In genomic region chr16:21627248-21627647, GRCm38 (mm10) we compare ENCODE assay signal across 17 mouse cellular contexts.
A peak's percentile ranks its signal among the peaks of the same experiment; 100 is the strongest.
DNase-seq lines count a peak whose midpoint lies in the region; ATAC-seq lines count a peak whose summit lies in the region.
"Had no signal": no experiment of that assay in that cellular context is flagged by ENCODE, and none has a peak within 500 bp of the region (broad histone marks: within the 10 kb centered on the region; RNA-seq: fewer than 3 reads in every experiment).

No protein-coding gene starts in this region.

- DNase-seq in cerebellum, adult 9-11 months, result peak; percentile 23
- no peak for DNase-seq in cerebellum, postnatal 36 days
- peak; percentile 49 for DNase-seq in layer of hippocampus, adult 9-11 months
- no peak for DNase-seq in layer of hippocampus, postnatal 25 days (ENCODE audit: extremely low spot score in 1 of 2, low spot score in 1 of 2)
- DNase-seq in gonadal fat pad, adult 2 months (ENCODE audit: low read depth), result peak; percentile 41
- DNase-seq in lung, postnatal 36 days, result no peak
- no peak for DNase-seq in adrenal gland, postnatal 4 days (ENCODE audit: low spot score in 2 of 2)
- DNase-seq: adrenal gland, adult 8-10 months; cerebellum, adult 9-10 months; gastrocnemius, postnatal 10 days; kidney, adult 8-10 months; kidney, postnatal 4 days; lung, embryonic 14.5 days; thymus, postnatal 36 days had no signal

- H3K9ac ChIP-seq in neural tube, embryonic 15.5 days (replicated peaks), result 0 out of 2 replicates have a peak overlapping the region, but pooled peaks have one; percentile 8
- H3K9ac ChIP-seq: lung, embryonic 14.5 days had no signal

- H3K9me3 ChIP-seq in neural tube, embryonic 15.5 days (replicated peaks), result no peaks in the 10 kb centered on the region

- 0 out of 2 replicates have a peak overlapping the region, but pooled peaks have one; percentile 60 for H3K27ac ChIP-seq in neural tube, embryonic 15.5 days (replicated peaks)
- H3K27ac ChIP-seq: macrophage had no signal

- H3K4me1 ChIP-seq in neural tube, embryonic 15.5 days, result peaks cover 26% of the 10 kb centered on the region

- WGBS in neural tube, embryonic 15.5 days, result 44% methylated on average over 6 of the region's 6 CpGs

- H3K4me3 ChIP-seq in neural tube, embryonic 15.5 days (replicated peaks), result no peak overlapping the region

- no peak overlapping the region for H3K4me2 ChIP-seq in neural tube, embryonic 15.5 days
- H3K4me2 ChIP-seq: lung, embryonic 14.5 days had no signal

- H3K36me3 ChIP-seq in neural tube, embryonic 15.5 days, result no peaks in the 10 kb centered on the region

- H3K27me3 ChIP-seq in neural tube, embryonic 15.5 days (replicated peaks), result no peaks in the 10 kb centered on the region
- H3K27me3 ChIP-seq: CH12.LX had no signal

- no peak for ATAC-seq in neural tube, embryonic 15.5 days (ENCODE audit: low FRiP score)

Comparison
In these comparisons a context has a peak if more than half of its experiments do, and no peak if none do; other contexts are left out.
1. DNase-seq: peak in cerebellum, adult 9-11 months (single experiment), layer of hippocampus, adult 9-11 months (single experiment) and gonadal fat pad, adult 2 months (single experiment); none in cerebellum, postnatal 36 days (0 of 2), layer of hippocampus, postnatal 25 days (0 of 2), lung, postnatal 36 days (single experiment) and adrenal gland, postnatal 4 days (0 of 2).